Mouse (Mus musculus) cortical plate, adult 2 months (tissue): ENCODE data around the gene 3830403N18Rik. TPM values are rescaled to one million over a fixed set of nuclear protein-coding genes. Genes with fewer than 3 reads are reported as not detected.
"Not testable (repeated sequence)": the region's sequence is repeated elsewhere in the genome, so short reads cannot be mapped to it uniquely, and the experiment has no call there.

Source experiments
- H3K27ac ChIP-seq: fragments of 200-500 bp; 2 replicates; pipeline ENCODE4 v1.5.1; 2012; ENCODE audit warnings: low read length, control low read depth, inconsistent platforms; ENCODE audit not compliant: insufficient read depth
- H3K4me1 ChIP-seq: fragments of 200-500 bp; 2 replicates; pipeline ENCODE4 v1.6.1; 2011; ENCODE audit warnings: low read length; ENCODE audit not compliant: control insufficient read depth, insufficient read depth
- H3K4me3 ChIP-seq: fragments of 200-500 bp; 2 replicates; pipeline ENCODE4 v1.5.1; 2011; ENCODE audit warnings: mild to moderate bottlenecking, low read length, control low read depth; ENCODE audit not compliant: insufficient read depth
- CTCF ChIP-seq: fragments of 200-500 bp; IDR thresholded peaks from 2 replicates; pipeline ENCODE4 v1.5.1; 2011; ENCODE audit warnings: mild to moderate bottlenecking, control low read depth, low read length; ENCODE audit not compliant: insufficient read depth; ENCODE audit errors: extremely low read depth
- POLR2A ChIP-seq: fragments of 200-500 bp; IDR thresholded peaks from 2 replicates; pipeline ENCODE4 v1.6.1; 2011; ENCODE audit warnings: mild to moderate bottlenecking, low read length, control low read depth; ENCODE audit not compliant: insufficient read depth; ENCODE audit errors: extremely low read depth
- polyA plus RNA-seq: library from polyadenylated mRNA; depleted of rRNA; stranded (reverse); fragments of >200 nt; gene quantifications from 2 replicates; pipeline ENCODE4 v1.2.3, GENCODE M21; 2012; rRNA removed

Gene 3830403N18Rik
- 0.23 TPM in 1 of 2 replicates, not detected in the other for polyA plus RNA-seq

- H3K4me1 ChIP-seq, H3K4me3 ChIP-seq, H3K27ac ChIP-seq: not testable (repeated sequence)
Measured at GRCm38 (mm10) chrX:56136336-56136909, at the start of gene 3830403N18Rik. 3830403N18Rik (plus strand) TSS chrX:56136572.

- no peaks in the 10 kb centered on the region for H3K4me1 ChIP-seq
- TF ChIP-seq CTCF (no peak), POLR2A (no peak)
- H3K4me3 ChIP-seq: no peak overlapping the region
- H3K27ac ChIP-seq: no peak overlapping the region
Measured at GRCm38 (mm10) chrX:56151396-56151795, 15.0 kb downstream of the 3830403N18Rik start.

GRCm38 (mm10) chrX:56186449-56186848, 50.1 kb downstream of the 3830403N18Rik start:
- not testable (repeated sequence) for H3K27ac ChIP-seq, H3K4me1 ChIP-seq, H3K4me3 ChIP-seq

Other genes starting within 250 kb of the 3830403N18Rik start
- not detected in 2 replicates for gene Gm773, start 76.3 kb downstream of the 3830403N18Rik start, polyA plus RNA-seq
- gene Zfp449, start 209.8 kb downstream of the 3830403N18Rik start, polyA plus RNA-seq: 2.5 and 2.6 TPM in 2 replicates
- 18.6 and 19.2 TPM in 2 replicates for gene Smim10l2a, start 238.0 kb downstream of the 3830403N18Rik start, polyA plus RNA-seq